Mouse (Mus musculus) small intestine, adult 2 months (tissue): Measurements from ENCODE around the gene Cubn. TPM values are rescaled to one million over a fixed set of nuclear protein-coding genes. Genes with fewer than 3 reads are reported as not detected.

Experiments
- H3K27ac ChIP-seq: fragments of 200-500 bp; 2 replicates; pipeline ENCODE4 v1.5.1; 2012; ENCODE audit warnings: low read depth, low read length, control low read depth, inconsistent platforms; ENCODE audit not compliant: insufficient read depth
- H3K27me3 ChIP-seq: fragments of 200-500 bp; 2 replicates; pipeline ENCODE4 v1.6.1; 2012; ENCODE audit warnings: mild to moderate bottlenecking, moderate library complexity, low read length, inconsistent platforms; ENCODE audit not compliant: control insufficient read depth, insufficient read depth
- H3K36me3 ChIP-seq: fragments of 200-500 bp; 2 replicates; pipeline ENCODE4 v1.6.1; 2012; ENCODE audit warnings: mild to moderate bottlenecking, low read length, control low read depth, inconsistent platforms; ENCODE audit not compliant: control insufficient read depth, insufficient read depth
- H3K4me1 ChIP-seq: fragments of 200-500 bp; 2 replicates; pipeline ENCODE4 v1.6.1; 2012; ENCODE audit warnings: low read length, inconsistent platforms, mixed read lengths; ENCODE audit not compliant: control insufficient read depth, insufficient read depth, insufficient read length
- H3K4me3 ChIP-seq: fragments of 200-500 bp; 2 replicates; pipeline ENCODE4 v1.5.1; 2012; ENCODE audit warnings: low read depth, mild to moderate bottlenecking, control low read depth, inconsistent platforms, low read length, moderate library complexity
- CTCF ChIP-seq: fragments of 200-500 bp; IDR thresholded peaks from 2 replicates; pipeline ENCODE4 v1.5.1; 2012; ENCODE audit warnings: low read depth, mild to moderate bottlenecking, control low read depth, inconsistent platforms, low read length, moderate library complexity, mixed read lengths; ENCODE audit not compliant: insufficient replicate concordance, insufficient read length; ENCODE audit errors: extremely low read depth
- POLR2A ChIP-seq: fragments of 200-500 bp; IDR thresholded peaks from 2 replicates; pipeline ENCODE4 v1.6.1; 2012; ENCODE audit warnings: low read depth, mild to moderate bottlenecking, control low read depth, inconsistent platforms, low read length, moderate library complexity
- WGBS: fragments of 180-500 bp; shearing (Covaris S2); methylation state at CpG from one replicate; pipeline ENCODE4 v1.1.7; 2018; 5-methylcytosine and 5-hydroxymethylcytosine counted together
- polyA plus RNA-seq: library from polyadenylated mRNA; depleted of rRNA; stranded (reverse); fragments of >200 nt; gene quantifications from 2 replicates; pipeline ENCODE4 v1.2.3, GENCODE M21; 2012

Cubn gene
- polyA plus RNA-seq, 1 experiment: 29.7 TPM

DNA sequence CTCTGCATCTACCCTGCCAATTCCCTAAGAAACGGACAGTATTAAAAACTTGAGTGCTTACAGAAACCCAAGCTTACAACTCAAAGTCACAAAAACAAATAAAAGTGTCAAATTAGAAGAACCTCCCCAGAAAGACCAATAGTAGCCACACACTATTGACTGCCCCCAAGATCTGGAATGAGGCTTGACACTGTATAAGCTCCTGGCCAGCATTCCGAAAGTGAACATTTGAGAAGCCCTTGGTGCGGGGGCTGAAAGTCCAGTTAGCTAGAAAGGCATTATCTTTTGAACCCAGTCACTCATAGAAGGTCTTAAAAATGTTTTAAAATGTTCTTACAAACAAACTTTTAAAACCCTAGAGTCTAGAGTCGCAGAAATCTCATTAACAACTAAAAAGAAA, 93.1 kb downstream of the Cubn start:
- Histone ChIP-seq H3K4me3 (no peak overlapping the region), H3K27ac (no peak overlapping the region), H3K36me3 (no peaks in the 10 kb centered on the region; the same call in 1 of the 2 replicates), H3K4me1 (no peaks in the 10 kb centered on the region), H3K27me3 (no peaks in the 10 kb centered on the region)
- 77% methylated on average over 4 of the region's 4 CpGs for WGBS
- TF ChIP-seq CTCF: no peak
- TF ChIP-seq POLR2A: no peak

DNA sequence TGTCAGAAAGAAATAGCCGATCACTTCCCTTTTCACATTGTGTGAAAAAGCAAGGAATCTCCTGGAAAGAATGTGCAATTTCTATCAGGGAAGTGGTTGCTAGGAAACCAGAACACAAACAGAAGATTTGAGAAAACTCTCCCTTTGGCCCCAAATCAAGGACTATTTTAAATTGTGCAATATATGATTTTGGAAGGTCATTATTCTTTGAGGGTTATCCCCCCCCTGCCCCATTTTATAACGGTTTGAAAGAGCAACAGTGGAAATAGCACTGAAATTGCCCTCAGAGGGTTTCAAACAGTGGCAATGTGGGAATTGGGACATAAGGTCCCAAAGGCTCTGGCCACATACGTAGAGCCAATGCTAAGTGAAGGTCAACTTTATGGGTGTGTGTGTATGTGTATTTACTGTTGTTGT, 95.5 kb downstream of the Cubn start:
- H3K27me3 ChIP-seq: no peaks in the 10 kb centered on the region
- WGBS: 35% methylated on average over 3 of the region's 3 CpGs
- no peaks in the 10 kb centered on the region; the same call in 1 of the 2 replicates for H3K36me3 ChIP-seq
- no peak overlapping the region for H3K4me3 ChIP-seq
- no peak overlapping the region for H3K27ac ChIP-seq
- H3K4me1 ChIP-seq: no peaks in the 10 kb centered on the region
- TF ChIP-seq POLR2A: no peak
- no peak for TF ChIP-seq CTCF

- Histone ChIP-seq H3K27me3 (no peaks in the 10 kb centered on the region), H3K4me1 (no peaks in the 10 kb centered on the region), H3K36me3 (peaks cover 5% of the 10 kb centered on the region; the same call in 1 of the 2 replicates), H3K27ac (peak overlapping the region; percentile 61; the same call in 1 of the 2 replicates), H3K4me3 (no peak overlapping the region)
- TF ChIP-seq CTCF (no peak), POLR2A (no peak)
- WGBS: 16% methylated on average over 3 of the region's 3 CpGs
Observed at GRCm38 (mm10) chr2:13391018-13391417, 100.6 kb downstream of the Cubn start.

- TF ChIP-seq CTCF: no peak
- TF ChIP-seq POLR2A: no peak
- WGBS: 97% methylated on average over 5 of the region's 5 CpGs
- Histone ChIP-seq H3K4me1 (no peaks in the 10 kb centered on the region), H3K27me3 (no peaks in the 10 kb centered on the region), H3K4me3 (no peak overlapping the region), H3K36me3 (peaks cover 5% of the 10 kb centered on the region; the same call in 1 of the 2 replicates), H3K27ac (no peak overlapping the region)
Observed at GRCm38 (mm10) chr2:13386631-13387030, 105.0 kb downstream of the Cubn start.

DNA sequence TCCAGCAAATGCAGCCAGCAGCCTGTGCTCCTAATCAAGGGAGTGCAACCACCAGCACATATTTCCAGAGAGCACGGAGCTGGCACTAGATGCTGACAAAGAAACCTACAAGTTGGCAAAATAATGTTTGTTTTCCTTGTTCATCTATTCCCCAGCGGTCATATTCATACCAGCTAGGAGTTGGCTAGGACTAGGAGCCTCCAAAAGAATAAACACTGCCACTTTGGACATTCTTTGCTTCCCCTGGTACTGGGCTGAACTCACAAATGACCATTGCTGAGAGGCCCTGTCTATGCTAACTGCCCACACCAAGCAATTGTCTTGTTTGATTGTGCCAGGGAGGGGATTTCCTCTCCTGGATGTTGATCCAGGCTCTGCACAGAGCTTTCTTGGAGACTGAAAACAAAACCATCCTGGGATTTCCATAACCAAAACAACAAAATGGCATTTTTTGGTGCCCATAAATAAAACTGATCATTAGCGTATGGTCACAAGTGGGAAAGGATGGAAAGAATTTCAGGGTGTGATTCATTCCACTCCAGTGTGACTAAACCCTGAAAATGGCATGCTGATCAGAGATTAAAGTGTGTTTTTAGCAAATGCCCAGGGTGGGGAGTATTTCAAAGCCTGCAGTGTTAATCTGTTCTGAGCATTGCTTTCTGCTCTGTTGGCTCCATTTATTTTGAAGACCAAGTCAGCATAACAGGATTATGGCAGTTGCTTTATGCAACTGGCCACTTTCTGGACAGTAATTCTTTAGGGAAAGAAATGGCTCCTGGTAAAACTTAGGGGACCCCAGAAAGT, 105.9 kb downstream of the Cubn start:
- WGBS: 71% methylated on average over 3 of the region's 3 CpGs
- TF ChIP-seq CTCF (no peak), POLR2A (no peak)
- no peaks in the 10 kb centered on the region for H3K4me1 ChIP-seq
- H3K27me3 ChIP-seq: no peaks in the 10 kb centered on the region
- peak overlapping the region; percentile 23; the same call in 1 of the 2 replicates for H3K27ac ChIP-seq
- H3K4me3 ChIP-seq: no peak overlapping the region
- H3K36me3 ChIP-seq: peaks cover 5% of the 10 kb centered on the region; the same call in 1 of the 2 replicates

- WGBS: 67% methylated on average over 4 of the region's 4 CpGs
- Histone ChIP-seq H3K4me1 (no peaks in the 10 kb centered on the region), H3K4me3 (no peak overlapping the region), H3K27me3 (no peaks in the 10 kb centered on the region), H3K36me3 (peaks cover 5% of the 10 kb centered on the region; the same call in 1 of the 2 replicates), H3K27ac (peak overlapping the region; percentile 43)
- TF ChIP-seq POLR2A (no peak), CTCF (no peak)
Observed at GRCm38 (mm10) chr2:13384775-13385541, 106.7 kb downstream of the Cubn start.

DNA sequence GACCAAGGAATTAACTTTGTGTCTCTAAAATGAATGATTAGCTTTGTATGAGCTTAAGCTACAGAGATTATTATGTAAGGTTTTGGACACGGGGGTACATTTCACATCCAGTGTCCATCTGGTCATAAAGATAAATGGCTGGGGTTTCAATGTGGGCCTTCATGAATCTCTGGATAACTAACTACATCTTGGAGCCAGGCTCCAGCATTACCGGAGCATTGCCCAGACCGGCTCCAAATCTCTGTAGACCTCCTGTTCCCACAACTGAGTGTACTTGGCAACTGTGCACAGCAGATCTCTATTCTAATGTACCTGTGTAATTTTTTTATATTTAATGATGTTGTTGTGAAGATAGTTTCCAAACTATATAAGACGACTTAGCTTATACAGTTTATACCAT, 115.4 kb downstream of the Cubn start:
- TF ChIP-seq CTCF (no peak), POLR2A (no peak)
- Histone ChIP-seq H3K4me3 (no peak overlapping the region), H3K4me1 (peaks cover 2% of the 10 kb centered on the region; the same call in 1 of the 2 replicates), H3K27ac (no peak overlapping the region), H3K27me3 (no peaks in the 10 kb centered on the region), H3K36me3 (0 out of 2 replicates have a peak, but pooled peaks cover 2% of the 10 kb centered on the region)
- 92% methylated on average over 4 of the region's 4 CpGs for WGBS
